Mouse (Mus musculus) lung, embryonic 16.5 days (tissue): ENCODE measurements around the gene Sox4. TPM values are rescaled to one million over a fixed set of nuclear protein-coding genes. Genes with fewer than 3 reads are reported as not detected.

ENCODE experiments used
- ATAC-seq: fragments of 200-750 bp; cut with Nextera tagmentation; 2 replicates; pipeline ENCODE4 v1.8.0; 2017; ENCODE audit warnings: low read depth, mild to moderate bottlenecking, moderate library complexity
- H3K27ac ChIP-seq: fragments of 300-500 bp; sonication (generic); 2 replicates; pipeline ENCODE4 v1.5.1; 2014; ENCODE audit warnings: mild to moderate bottlenecking, control low read depth, low read length
- H3K27me3 ChIP-seq: fragments of 300-500 bp; sonication (generic); 2 replicates; pipeline ENCODE4 v1.6.1; 2014; ENCODE audit warnings: low read depth, low read length, mixed read lengths; ENCODE audit not compliant: control insufficient read depth, insufficient read depth
- H3K36me3 ChIP-seq: fragments of 300-500 bp; sonication (generic); 2 replicates; pipeline ENCODE4 v1.6.1; 2014; ENCODE audit warnings: low read length; ENCODE audit not compliant: control insufficient read depth, insufficient read depth
- H3K4me1 ChIP-seq: fragments of 300-500 bp; sonication (generic); replicated peaks from 2 replicates; pipeline ENCODE4 v1.6.1; 2014; ENCODE audit warnings: low read length, mixed read lengths; ENCODE audit not compliant: control insufficient read depth, insufficient read depth
- H3K4me2 ChIP-seq: fragments of 300-500 bp; sonication (generic); 2 replicates; pipeline ENCODE4 v1.6.1; 2014; ENCODE audit warnings: low read depth, low read length, control low read depth
- H3K4me3 ChIP-seq: fragments of 300-500 bp; sonication (generic); 2 replicates; pipeline ENCODE4 v1.5.1; 2014; ENCODE audit warnings: mild to moderate bottlenecking, low read length, control low read depth
- H3K9ac ChIP-seq: fragments of 300-500 bp; sonication (generic); 2 replicates; pipeline ENCODE4 v1.6.1; 2014; ENCODE audit warnings: low read length, control low read depth
- H3K9me3 ChIP-seq: fragments of 300-500 bp; sonication (generic); 2 replicates; pipeline ENCODE4 v1.6.1; 2016; ENCODE audit warnings: low read length; ENCODE audit not compliant: control insufficient read depth
- WGBS: fragments of 180-500 bp; shearing (Covaris S2); extraction: QIAGEN DNeasy Blood & Tissue Kit; methylation state at CpG from one replicate; pipeline ENCODE4 v1.1.7; 2014; 5-methylcytosine and 5-hydroxymethylcytosine counted together
- polyA plus RNA-seq: library from polyadenylated mRNA; unstranded; fragments of >200 nt; fragmentation: Nextera tagmentation; extraction: Ambion mirVana; gene quantifications from 2 replicates; pipeline ENCODE4 v1.2.1, GENCODE M21; 2015

The Sox4 gene
- polyA plus RNA-seq, 1 experiment from 2014 or later: 38.5 TPM

GRCm38 (mm10) chr13:28948541-28948940, 5.0 kb downstream of the Sox4 start:
- ATAC-seq: no peak
- Histone ChIP-seq H3K4me3 (peak overlapping the region; percentile 41), H3K4me1 (peaks cover 19% of the 10 kb centered on the region), H3K9me3 (no peaks in the 10 kb centered on the region), H3K27me3 (no peaks in the 10 kb centered on the region), H3K9ac (peak overlapping the region; percentile 57), H3K36me3 (no peaks in the 10 kb centered on the region), H3K4me2 (peak overlapping the region; percentile 63), H3K27ac (peak overlapping the region; percentile 73)
- WGBS: 2% methylated on average over 10 of the region's 10 CpGs

- Histone ChIP-seq H3K4me1 (peaks cover 19% of the 10 kb centered on the region), H3K4me3 (peak overlapping the region; percentile 41), H3K4me2 (peak overlapping the region; percentile 63), H3K27me3 (no peaks in the 10 kb centered on the region), H3K9ac (no peak overlapping the region), H3K9me3 (no peaks in the 10 kb centered on the region), H3K27ac (peak overlapping the region; percentile 73), H3K36me3 (no peaks in the 10 kb centered on the region)
- peak; percentile 32 for ATAC-seq
- 24% methylated on average over 7 of the region's 7 CpGs for WGBS
These were observed 5.6 kb downstream of the Sox4 start for GRCm38 (mm10) chr13:28947740-28948441.

DNA sequence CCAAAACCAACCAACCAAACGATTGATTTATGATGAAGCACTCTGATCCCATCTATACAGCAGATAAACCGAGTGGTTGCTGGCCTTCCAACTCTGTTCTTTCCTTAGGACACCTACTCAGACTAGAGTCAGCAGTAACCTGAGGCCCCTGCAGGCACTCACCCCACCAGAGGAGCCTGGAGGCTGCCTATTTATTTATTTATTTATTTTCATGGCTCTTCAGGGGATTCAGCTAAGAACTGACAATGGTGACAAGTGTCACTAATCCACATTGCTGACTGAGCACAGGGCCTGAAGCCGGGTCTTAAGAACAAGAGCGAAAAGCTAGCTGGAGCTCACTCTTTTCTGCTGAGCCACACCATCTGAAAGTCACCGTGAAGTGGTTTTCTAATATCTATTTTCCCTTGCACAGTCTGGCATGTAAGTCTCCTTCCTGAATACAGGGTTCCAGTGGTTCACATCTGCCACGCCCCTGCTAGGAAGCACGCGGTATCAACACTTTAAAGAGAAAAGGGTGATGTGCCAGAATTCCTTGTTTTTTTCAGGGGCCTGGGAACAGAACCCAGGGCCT, 6.9 kb downstream of the Sox4 start:
- no peak for ATAC-seq
- no peak overlapping the region for H3K4me3 ChIP-seq
- no peak overlapping the region for H3K9ac ChIP-seq
- peaks cover 19% of the 10 kb centered on the region for H3K4me1 ChIP-seq
- no peaks in the 10 kb centered on the region for H3K9me3 ChIP-seq
- peak overlapping the region; percentile 47; the same call in 1 of the 2 replicates for H3K27ac ChIP-seq
- 48% methylated on average over 8 of the region's 8 CpGs for WGBS
- H3K4me2 ChIP-seq: no peak overlapping the region
- no peaks in the 10 kb centered on the region for H3K27me3 ChIP-seq
- no peaks in the 10 kb centered on the region for H3K36me3 ChIP-seq

- 88% methylated on average over 5 of the region's 5 CpGs for WGBS
These were observed 7.8 kb downstream of the Sox4 start for GRCm38 (mm10) chr13:28945681-28946080.

GRCm38 (mm10) chr13:28942926-28943325, 10.6 kb downstream of the Sox4 start:
- Histone ChIP-seq H3K27me3 (no peaks in the 10 kb centered on the region), H3K4me3 (no peak overlapping the region), H3K4me1 (peaks cover 10% of the 10 kb centered on the region), H3K27ac (no peak overlapping the region), H3K9ac (no peak overlapping the region), H3K9me3 (no peaks in the 10 kb centered on the region), H3K36me3 (no peaks in the 10 kb centered on the region), H3K4me2 (no peak overlapping the region)
- WGBS: 71% methylated on average over 4 of the region's 4 CpGs
- no peak for ATAC-seq

More at GRCm38 (mm10) chr13:28945681-28946080, 7.8 kb downstream of the Sox4 start:
- Histone ChIP-seq H3K27ac (no peak overlapping the region), H3K4me1 (peaks cover 19% of the 10 kb centered on the region), H3K4me3 (no peak overlapping the region), H3K36me3 (no peaks in the 10 kb centered on the region), H3K9ac (no peak overlapping the region), H3K9me3 (no peaks in the 10 kb centered on the region), H3K27me3 (no peaks in the 10 kb centered on the region), H3K4me2 (no peak overlapping the region)
- no peak for ATAC-seq

GRCm38 (mm10) chr13:28941983-28942630, 11.4 kb downstream of the Sox4 start:
- H3K9ac ChIP-seq: no peak overlapping the region
- H3K9me3 ChIP-seq: no peaks in the 10 kb centered on the region
- H3K4me1 ChIP-seq: peaks cover 3% of the 10 kb centered on the region; the same call in 1 of the 2 replicates
- H3K36me3 ChIP-seq: no peaks in the 10 kb centered on the region
- 19% methylated on average over 4 of the region's 4 CpGs for WGBS
- H3K4me2 ChIP-seq: no peak overlapping the region
- no peak for ATAC-seq
- H3K27me3 ChIP-seq: no peaks in the 10 kb centered on the region
- H3K4me3 ChIP-seq: no peak overlapping the region
- no peak overlapping the region for H3K27ac ChIP-seq

- Histone ChIP-seq H3K4me3 (no peak overlapping the region), H3K4me1 (no peaks in the 10 kb centered on the region), H3K9ac (no peak overlapping the region), H3K9me3 (no peaks in the 10 kb centered on the region), H3K4me2 (no peak overlapping the region), H3K27ac (no peak overlapping the region), H3K36me3 (no peaks in the 10 kb centered on the region), H3K27me3 (no peaks in the 10 kb centered on the region)
- 84% methylated on average over 8 of the region's 8 CpGs for WGBS
- no peak for ATAC-seq
These were observed 20.1 kb downstream of the Sox4 start for GRCm38 (mm10) chr13:28933375-28933774.

DNA sequence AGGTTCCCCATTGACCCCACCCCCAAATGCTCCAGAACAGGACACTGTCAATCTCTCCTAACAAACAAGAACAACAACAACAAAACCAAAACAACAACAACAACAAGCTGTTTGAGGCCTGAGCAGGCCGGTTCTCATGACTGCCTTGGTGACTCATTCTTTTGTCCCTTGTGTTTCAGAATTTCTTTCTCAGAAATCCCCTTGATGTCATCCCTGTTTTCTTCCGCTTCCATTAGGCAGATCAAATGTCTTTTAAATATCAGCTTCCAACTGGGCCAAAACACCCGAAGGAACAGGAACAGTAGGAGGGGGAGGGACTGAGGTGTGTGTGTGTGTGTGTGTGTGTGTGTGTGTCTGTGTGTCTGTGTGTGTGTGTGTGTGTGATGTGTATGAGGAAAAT, 21.7 kb downstream of the Sox4 start:
- WGBS: 58% methylated on average over 3 of the region's 3 CpGs
- no peaks in the 10 kb centered on the region for H3K27me3 ChIP-seq
- no peak overlapping the region for H3K27ac ChIP-seq
- H3K9me3 ChIP-seq: no peaks in the 10 kb centered on the region
- no peaks in the 10 kb centered on the region for H3K36me3 ChIP-seq
- H3K4me1 ChIP-seq: no peaks in the 10 kb centered on the region
- no peak overlapping the region for H3K9ac ChIP-seq
- no peak overlapping the region for H3K4me2 ChIP-seq
- no peak for ATAC-seq
- no peak overlapping the region for H3K4me3 ChIP-seq

GRCm38 (mm10) chr13:28931266-28931665, 22.2 kb downstream of the Sox4 start:
- H3K36me3 ChIP-seq: no peaks in the 10 kb centered on the region
- no peak overlapping the region for H3K9ac ChIP-seq
- no peak overlapping the region for H3K4me2 ChIP-seq
- H3K4me1 ChIP-seq: no peaks in the 10 kb centered on the region
- H3K4me3 ChIP-seq: no peak overlapping the region
- H3K9me3 ChIP-seq: no peaks in the 10 kb centered on the region
- 0 out of 2 replicates have a peak, but pooled peaks have one; percentile 12 for ATAC-seq
- 91% methylated on average over 3 of the region's 3 CpGs for WGBS
- no peak overlapping the region for H3K27ac ChIP-seq
- H3K27me3 ChIP-seq: no peaks in the 10 kb centered on the region
